Mouse (Mus musculus) CH12.LX (cell line): ENCODE measurements at regions not wholly inside any gene's neighbourhood (a gene's known extent, or its start where the extent isn't known, plus 50 kb on each side); places are given as distances from the start of the nearest gene placed in this dataset.

Experiments used
- DNase-seq: peaks from one replicate; pipeline ENCODE4 v3.0.0-alpha.2; 2013; ENCODE audit errors: extremely low read depth
- H3K27ac ChIP-seq: 2 replicates; pipeline ENCODE4 v1.5.1; 2012; ENCODE audit warnings: low read depth, mild to moderate bottlenecking, control low read depth, moderate library complexity; ENCODE audit not compliant: insufficient read depth
- H3K27me3 ChIP-seq: replicated peaks from 2 replicates; pipeline ENCODE3; 2012; ENCODE audit warnings: inconsistent platforms
- H3K36me3 ChIP-seq, 2 experiments: replicated peaks in 1 of 2; 2 replicates each; pipeline versions ENCODE3 to v1.6.1; 2012; ENCODE audit warnings: inconsistent platforms in 1 of 2, low read length in 1 of 2, mild to moderate bottlenecking in 1 of 2, mixed read lengths in 1 of 2, moderate library complexity in 1 of 2; ENCODE audit not compliant: control insufficient read depth in 1 of 2, insufficient read depth in 1 of 2
- H3K4me1 ChIP-seq, 2 experiments: 2 replicates each; pipeline ENCODE4 v1.6.1; 2012; ENCODE audit warnings: inconsistent platforms in 1 of 2, moderate library complexity in 1 of 2; ENCODE audit not compliant: insufficient read depth in 2 of 2, control insufficient read depth in 1 of 2
- H3K4me2 ChIP-seq: 2 replicates; pipeline ENCODE4 v1.6.1; 2012; ENCODE audit warnings: low read depth, mild to moderate bottlenecking, control low read depth; ENCODE audit not compliant: poor library complexity, insufficient read depth, severe bottlenecking
- H3K4me3 ChIP-seq, 3 experiments: fragments of 150-350 bp in 1 of 3; sonication (generic) in 1 of 3; replicated peaks in 1 of 3; 2 replicates each; pipeline versions ENCODE3 to v1.5.1; 2011 to 2012; ENCODE audit warnings: low read depth in 2 of 3, low read length in 2 of 3, mild to moderate bottlenecking in 2 of 3, moderate library complexity in 2 of 3, control low read depth in 1 of 3, improper control_type of control experiment in 1 of 3, inconsistent platforms in 1 of 3, mixed read lengths in 1 of 3; ENCODE audit not compliant: poor library complexity in 1 of 3
- H3K79me2 ChIP-seq: replicated peaks from 2 replicates; pipeline ENCODE4 v1.6.1; 2012; ENCODE audit warnings: mild to moderate bottlenecking, moderate library complexity; ENCODE audit not compliant: control insufficient read depth, poor library complexity, insufficient read depth, severe bottlenecking; ENCODE audit errors: extremely low read depth
- H3K9ac ChIP-seq: 2 replicates; pipeline ENCODE4 v1.6.1; 2012; ENCODE audit warnings: low read depth, mild to moderate bottlenecking, control low read depth, moderate library complexity; ENCODE audit not compliant: insufficient read depth
- H3K9me3 ChIP-seq: replicated peaks from 2 replicates; pipeline ENCODE3; 2012; ENCODE audit warnings: low read length, inconsistent platforms, mixed read lengths
- BHLHE40 ChIP-seq: IDR thresholded peaks from 2 replicates; pipeline ENCODE4 v1.6.1; 2011; ENCODE audit warnings: mild to moderate bottlenecking, low read depth, low read length, improper control_type of control experiment
- CHD2 ChIP-seq: IDR thresholded peaks from 2 replicates; pipeline ENCODE4 v1.6.1; 2011; ENCODE audit warnings: low read length, improper control_type of control experiment
- E2F4 ChIP-seq: IDR thresholded peaks from 2 replicates; pipeline ENCODE4 v1.6.1; 2011; ENCODE audit warnings: low read depth, low read length, improper control_type of control experiment; ENCODE audit not compliant: insufficient replicate concordance
- ELF1 ChIP-seq: IDR thresholded peaks from 2 replicates; pipeline ENCODE4 v1.6.1; 2014; ENCODE audit warnings: low read depth, mild to moderate bottlenecking, inconsistent platforms, low read length, improper control_type of control experiment
- ETS1 ChIP-seq: conservative IDR thresholded peaks from 2 replicates; pipeline ENCODE4 v1.6.1; 2012; ENCODE audit warnings: low read depth, mild to moderate bottlenecking, inconsistent platforms, low read length, improper control_type of control experiment, moderate library complexity
- GABPA ChIP-seq: IDR thresholded peaks from 2 replicates; pipeline ENCODE4 v1.6.1; 2012; ENCODE audit warnings: low read depth, low read length, improper control_type of control experiment, inconsistent platforms; ENCODE audit not compliant: insufficient replicate concordance
- IRF4 ChIP-seq: IDR thresholded peaks from 2 replicates; pipeline ENCODE4 v1.6.1; 2014; ENCODE audit warnings: low read depth, mild to moderate bottlenecking, inconsistent platforms, low read length, improper control_type of control experiment
- JUN ChIP-seq: IDR thresholded peaks from 2 replicates; pipeline ENCODE4 v1.6.1; 2011; ENCODE audit warnings: low read depth, mild to moderate bottlenecking, low read length, improper control_type of control experiment, moderate library complexity; ENCODE audit not compliant: insufficient read depth
- MAFK ChIP-seq: IDR thresholded peaks from 2 replicates; pipeline ENCODE4 v1.6.1; 2011; ENCODE audit warnings: low read length, improper control_type of control experiment; ENCODE audit not compliant: insufficient replicate concordance
- MAZ ChIP-seq: IDR thresholded peaks from 2 replicates; pipeline ENCODE4 v1.6.1; 2012; ENCODE audit warnings: low read depth, mild to moderate bottlenecking, inconsistent platforms, low read length, improper control_type of control experiment, moderate library complexity
- MEF2A ChIP-seq: IDR thresholded peaks from 2 replicates; pipeline ENCODE4 v1.6.1; 2014; ENCODE audit warnings: low read depth, mild to moderate bottlenecking, inconsistent platforms, low read length, improper control_type of control experiment, borderline replicate concordance
- MXI1 ChIP-seq: IDR thresholded peaks from 2 replicates; pipeline ENCODE4 v1.6.1; 2011; ENCODE audit warnings: mild to moderate bottlenecking, low read depth, low read length, improper control_type of control experiment
- MYC ChIP-seq: IDR thresholded peaks from 2 replicates; pipeline ENCODE4 v1.6.1; 2011; ENCODE audit warnings: low read depth, mild to moderate bottlenecking, improper control_type of control experiment, low read length
- PAX5 ChIP-seq: IDR thresholded peaks from 2 replicates; pipeline ENCODE4 v1.6.1; 2012; ENCODE audit warnings: low read length, inconsistent platforms, mixed read lengths
- POLR2A ChIP-seq: IDR thresholded peaks from 2 replicates; pipeline ENCODE4 v1.6.1; 2011; ENCODE audit warnings: low read depth, mild to moderate bottlenecking, improper control_type of control experiment, low read length
- POLR2AphosphoS2 ChIP-seq: IDR thresholded peaks from 2 replicates; pipeline ENCODE4 v1.6.1; 2011; ENCODE audit warnings: low read depth, low read length, improper control_type of control experiment
- RAD21 ChIP-seq: IDR thresholded peaks from 2 replicates; pipeline ENCODE4 v1.6.1; 2011; ENCODE audit warnings: low read depth, mild to moderate bottlenecking, low read length, improper control_type of control experiment, moderate library complexity
- SMC3 ChIP-seq: IDR thresholded peaks from 2 replicates; pipeline ENCODE4 v1.6.1; 2011; ENCODE audit warnings: low read depth, low read length, improper control_type of control experiment
- TBP ChIP-seq: conservative IDR thresholded peaks from 2 replicates; pipeline ENCODE4 v1.6.1; 2011; ENCODE audit warnings: low read depth, low read length, improper control_type of control experiment
- USF1 ChIP-seq: IDR thresholded peaks from 2 replicates; pipeline ENCODE4 v1.6.1; 2014; ENCODE audit warnings: low read depth, mild to moderate bottlenecking, inconsistent platforms, low read length, improper control_type of control experiment
- USF2 ChIP-seq: conservative IDR thresholded peaks from 2 replicates; pipeline ENCODE4 v1.6.1; 2011; ENCODE audit warnings: low read depth, low read length, improper control_type of control experiment
- ZKSCAN1 ChIP-seq: IDR thresholded peaks from 2 replicates; pipeline ENCODE4 v1.6.1; 2012; ENCODE audit warnings: low read depth, inconsistent platforms, low read length, improper control_type of control experiment, borderline replicate concordance
- ZMIZ1 ChIP-seq: IDR thresholded peaks from 2 replicates; pipeline ENCODE4 v1.6.1; 2012; ENCODE audit warnings: low read depth, mild to moderate bottlenecking, inconsistent platforms, low read length, improper control_type of control experiment
- dilution Hi-C: fragments of 300-500 bp; cut with MboI; formaldehyde crosslinking; loops from 2 replicates; pipeline ENCODE4 v1.14.3; 2020; ENCODE audit warnings: low sequenced_read_pairs; ENCODE audit not compliant: extremely low pct_unique_long_range_greater_than_20kb, extremely low pct_ligation_motif_present
- in situ Hi-C: fragments of 300-500 bp; cut with MboI; formaldehyde crosslinking; loops from 3 replicates; pipeline ENCODE4 v1.14.3; 2019; ENCODE audit warnings: low sequenced_read_pairs, low pct_ligation_motif_present, low pct_unique_long_range_greater_than_20kb, mixed read lengths

DNA sequence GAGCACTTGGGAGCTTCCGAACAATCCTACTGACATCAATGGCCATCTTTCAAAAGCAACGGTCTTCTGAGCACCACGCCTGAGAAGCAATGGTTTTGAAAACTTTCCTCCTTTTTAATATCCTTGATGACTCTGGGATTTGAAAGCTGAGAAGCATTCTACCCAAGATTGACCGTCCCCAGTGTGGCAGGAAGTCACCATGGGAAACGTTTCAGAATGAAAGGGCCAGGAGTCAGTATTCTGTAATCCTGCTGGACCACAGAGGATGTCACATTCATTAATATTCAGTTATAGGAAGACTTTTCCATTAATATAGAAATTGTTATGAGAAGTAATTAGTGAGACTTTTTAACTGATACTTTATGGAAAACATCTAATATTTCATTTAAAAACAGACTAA lies 190.1 kb upstream of the Ttc29 start:
- H3K27me3 ChIP-seq: no peaks in the 10 kb centered on the region
- no peaks in the 10 kb centered on the region for H3K79me2 ChIP-seq
- H3K9me3 ChIP-seq: no peaks in the 10 kb centered on the region
- H3K4me1 ChIP-seq: no peaks in the 10 kb centered on the region
- dilution Hi-C loops (no loop called here), in situ Hi-C loops (no loop called here)
- TF ChIP-seq ETS1 (no peak), ZMIZ1 (no peak), USF1 (no peak), MYC (no peak), MAZ (no peak), IRF4 (no peak), ELF1 (no peak), POLR2A (no peak), MEF2A (no peak), JUN (no peak), TBP (no peak), PAX5 (no peak)
- no peak overlapping the region for H3K4me2 ChIP-seq
- no peak overlapping the region for H3K27ac ChIP-seq
- no peak overlapping the region for H3K9ac ChIP-seq
- H3K36me3 ChIP-seq: no peaks in the 10 kb centered on the region
- H3K4me3 ChIP-seq: no peak overlapping the region
- no peak for DNase-seq

DNA sequence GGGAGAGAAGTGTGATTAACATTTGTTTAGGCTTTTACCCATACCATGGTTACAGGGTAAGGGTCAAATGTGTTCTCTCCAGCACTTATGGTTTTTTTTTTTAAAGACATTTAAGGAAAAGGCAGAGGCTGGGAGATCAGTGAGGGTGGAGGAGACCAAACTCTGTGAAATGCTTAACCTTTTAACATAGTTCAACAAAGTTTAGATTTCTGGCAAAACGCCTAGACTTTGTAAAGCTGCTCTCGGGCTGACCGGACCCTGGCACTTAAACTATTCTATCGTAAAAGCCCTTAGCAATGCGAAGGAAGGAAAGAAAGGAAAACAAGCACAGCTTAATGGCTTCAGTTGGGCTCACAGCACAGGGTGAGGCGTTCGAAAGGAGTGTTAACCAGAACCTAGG lies 189.6 kb upstream of the Ttc29 start:
- no peak overlapping the region for H3K27ac ChIP-seq
- H3K4me1 ChIP-seq: no peaks in the 10 kb centered on the region
- no peaks in the 10 kb centered on the region for H3K36me3 ChIP-seq
- H3K79me2 ChIP-seq: no peaks in the 10 kb centered on the region
- no peaks in the 10 kb centered on the region for H3K27me3 ChIP-seq
- no peak overlapping the region for H3K4me2 ChIP-seq
- H3K4me3 ChIP-seq: no peak overlapping the region
- in situ Hi-C loops: no loop called here
- DNase-seq: no peak
- no peak for TF ChIP-seq RAD21
- TF ChIP-seq MXI1: no peak
- no peak for TF ChIP-seq ZMIZ1
- no peak for TF ChIP-seq ZKSCAN1
- TF ChIP-seq, all 38 proteins: peak for 0
- no peaks in the 10 kb centered on the region for H3K9me3 ChIP-seq
- no peak overlapping the region for H3K9ac ChIP-seq
- dilution Hi-C loops: no loop called here

DNA sequence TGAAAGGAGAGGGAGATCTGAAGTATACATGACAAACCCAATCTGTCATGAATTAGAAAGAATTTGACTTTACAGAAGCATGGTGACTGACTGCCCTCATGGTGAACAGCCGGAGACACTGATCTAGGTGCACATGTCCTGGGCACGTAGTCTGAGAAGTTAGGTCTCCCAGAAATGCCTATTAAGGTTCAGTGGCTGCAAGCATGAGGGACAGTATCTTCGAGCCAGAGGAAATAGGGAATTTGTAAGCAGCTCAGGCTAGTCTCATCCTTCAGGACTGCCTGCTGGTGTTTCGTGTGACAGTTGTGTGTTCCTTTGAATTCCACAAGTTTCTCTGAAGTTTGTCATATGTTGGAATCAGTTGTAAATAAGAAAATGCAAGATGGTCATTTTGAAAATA lies 189.2 kb upstream of the Ttc29 start:
- no peak overlapping the region for H3K4me2 ChIP-seq
- H3K9me3 ChIP-seq: no peaks in the 10 kb centered on the region
- no peaks in the 10 kb centered on the region for H3K27me3 ChIP-seq
- no peaks in the 10 kb centered on the region for H3K79me2 ChIP-seq
- dilution Hi-C loops: no loop called here
- H3K9ac ChIP-seq: no peak overlapping the region
- no peaks in the 10 kb centered on the region for H3K4me1 ChIP-seq
- H3K27ac ChIP-seq: no peak overlapping the region
- in situ Hi-C loops: no loop called here
- no peak overlapping the region for H3K4me3 ChIP-seq
- TF ChIP-seq ETS1 (no peak), TBP (no peak), USF2 (no peak), GABPA (no peak), ELF1 (no peak), SMC3 (no peak), ZKSCAN1 (no peak), E2F4 (no peak), BHLHE40 (no peak), MAZ (no peak), IRF4 (no peak), JUN (no peak), ZMIZ1 (no peak), POLR2AphosphoS2 (no peak), MXI1 (no peak), CHD2 (no peak), MEF2A (no peak), MAFK (no peak)
- H3K36me3 ChIP-seq: no peaks in the 10 kb centered on the region
- no peak for DNase-seq
